Mouse (Mus musculus) midbrain, postnatal 0 days (tissue): ENCODE data around the gene Il17rb. TPM values are rescaled to one million over a fixed set of nuclear protein-coding genes. Genes with fewer than 3 reads are reported as not detected.

Experiments used
- ATAC-seq: fragments of 200-750 bp; cut with Nextera tagmentation; 2 replicates; pipeline ENCODE4 v1.8.0; 2017; ENCODE audit warnings: moderate number of reproducible peaks, mild to moderate bottlenecking, moderate TSS enrichment, moderate library complexity; ENCODE audit not compliant: low FRiP score
- DNase-seq: peaks from one replicate; pipeline ENCODE4 v3.0.0-alpha.2; 2015; ENCODE audit warnings: low spot score
- H3K27ac ChIP-seq: fragments of 300-500 bp; sonication (generic); 2 replicates; pipeline ENCODE4 v1.5.1; 2014; ENCODE audit warnings: low read depth, mild to moderate bottlenecking, low read length, mixed read lengths
- H3K27me3 ChIP-seq: fragments of 300-500 bp; sonication (generic); 2 replicates; pipeline ENCODE4 v1.6.1; 2014; ENCODE audit warnings: low read length, control low read depth, mixed read lengths; ENCODE audit not compliant: insufficient read depth
- H3K36me3 ChIP-seq: fragments of 300-500 bp; sonication (generic); 2 replicates; pipeline ENCODE4 v1.6.1; 2014; ENCODE audit warnings: low read length, control low read depth, mixed read lengths; ENCODE audit not compliant: insufficient read depth
- H3K4me1 ChIP-seq: fragments of 300-500 bp; sonication (generic); 2 replicates; pipeline ENCODE4 v1.6.1; 2014; ENCODE audit warnings: mild to moderate bottlenecking, control low read depth, antibody characterized with exemption, low read length, mixed read lengths; ENCODE audit not compliant: insufficient read depth
- H3K4me2 ChIP-seq: fragments of 300-500 bp; sonication (generic); 2 replicates; pipeline ENCODE4 v1.6.1; 2014; ENCODE audit warnings: low read depth, mild to moderate bottlenecking, low read length, mixed read lengths; ENCODE audit not compliant: poor library complexity, severe bottlenecking
- H3K4me3 ChIP-seq: fragments of 300-500 bp; sonication (generic); 2 replicates; pipeline ENCODE4 v1.5.1; 2014; ENCODE audit warnings: low read depth, mild to moderate bottlenecking, low read length, moderate library complexity
- H3K9ac ChIP-seq: fragments of 300-500 bp; sonication (generic); replicated peaks from 2 replicates; pipeline ENCODE4 v1.6.1; 2014; ENCODE audit warnings: mild to moderate bottlenecking, low read length, moderate library complexity, mixed read lengths; ENCODE audit not compliant: poor library complexity, severe bottlenecking
- H3K9me3 ChIP-seq: fragments of 300-500 bp; sonication (generic); 2 replicates; pipeline ENCODE4 v1.6.1; 2016; ENCODE audit warnings: low read length, control low read depth
- CTCF ChIP-seq: IDR thresholded peaks from 2 replicates; pipeline ENCODE4 v1.5.1; 2016; ENCODE audit warnings: antibody characterized with exemption, mild to moderate bottlenecking
- WGBS: fragments of 180-500 bp; shearing (Covaris S2); extraction: QIAGEN DNeasy Blood & Tissue Kit; methylation state at CpG from one replicate; pipeline ENCODE4 v1.1.7; 2014; 5-methylcytosine and 5-hydroxymethylcytosine counted together
- polyA plus RNA-seq: library from polyadenylated mRNA; unstranded; fragments of >200 nt; fragmentation: Nextera tagmentation; extraction: Ambion mirVana; gene quantifications from 2 replicates; pipeline ENCODE4 v1.2.1, GENCODE M21; 2015
- total RNA-seq: library from RNA; depleted of rRNA; stranded (reverse); fragments of >200 nt; gene quantifications from 2 replicates; pipeline ENCODE4 v1.2.3, GENCODE M21; 2014

Gene Il17rb
- total and polyA plus RNA-seq, 2 experiments from 2014 or later = 1.3 to 1.7 TPM

DNA sequence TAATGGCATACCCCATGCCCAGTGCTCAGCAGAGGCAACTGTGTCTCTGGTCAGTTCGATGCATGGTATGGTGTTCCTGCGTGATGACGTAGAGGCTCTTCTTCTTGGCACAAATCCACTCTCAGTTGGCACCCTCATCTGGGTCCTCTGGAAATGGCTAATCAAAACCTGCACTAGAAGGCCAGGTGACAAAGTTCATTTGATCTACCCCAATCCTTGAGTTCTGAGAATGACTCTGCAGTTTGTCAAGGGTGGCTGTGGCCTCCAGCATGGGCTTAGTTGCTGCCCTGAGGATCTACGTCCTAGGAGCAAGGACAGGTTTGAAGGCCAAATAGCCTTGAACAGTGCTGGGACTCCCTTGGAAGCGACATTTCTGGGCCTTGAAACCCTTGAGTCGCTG is 10.2 kb upstream of the Il17rb start:
- no peaks in the 10 kb centered on the region for H3K9me3 ChIP-seq
- no peak overlapping the region for H3K9ac ChIP-seq
- no peaks in the 10 kb centered on the region for H3K4me1 ChIP-seq
- ATAC-seq = no peak
- H3K27me3 ChIP-seq = no peaks in the 10 kb centered on the region
- no peak overlapping the region for H3K27ac ChIP-seq
- no peak for DNase-seq
- TF ChIP-seq CTCF = no peak
- H3K36me3 ChIP-seq = no peaks in the 10 kb centered on the region
- H3K4me2 ChIP-seq = no peak overlapping the region
- no peak overlapping the region for H3K4me3 ChIP-seq
- WGBS = 96% methylated on average over 6 of the region's 6 CpGs

DNA sequence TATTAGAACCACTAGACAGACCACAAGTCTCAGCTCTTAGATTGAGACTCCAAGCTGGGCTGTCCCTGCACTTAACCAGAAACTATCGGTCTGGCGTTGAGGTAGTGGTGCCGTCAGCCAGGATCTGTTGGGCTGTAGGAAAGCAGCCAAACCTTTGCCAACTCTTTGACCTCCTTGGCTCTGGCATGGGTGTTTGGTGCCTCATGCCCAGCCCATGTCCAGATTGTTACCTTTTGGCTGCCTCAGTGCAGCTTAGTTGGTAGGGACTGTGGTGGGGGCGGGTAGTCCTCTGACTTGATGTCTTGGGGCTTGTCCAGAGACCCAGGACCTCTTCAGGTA is 9.7 kb upstream of the Il17rb start:
- no peak overlapping the region for H3K9ac ChIP-seq
- no peaks in the 10 kb centered on the region for H3K9me3 ChIP-seq
- ATAC-seq (no peak), DNase-seq (no peak)
- H3K27ac ChIP-seq = no peak overlapping the region
- H3K27me3 ChIP-seq = no peaks in the 10 kb centered on the region
- H3K4me2 ChIP-seq = no peak overlapping the region
- no peaks in the 10 kb centered on the region for H3K36me3 ChIP-seq
- H3K4me1 ChIP-seq = no peaks in the 10 kb centered on the region
- H3K4me3 ChIP-seq = no peak overlapping the region
- TF ChIP-seq CTCF = no peak
- WGBS = 93% methylated on average over 4 of the region's 4 CpGs

DNA sequence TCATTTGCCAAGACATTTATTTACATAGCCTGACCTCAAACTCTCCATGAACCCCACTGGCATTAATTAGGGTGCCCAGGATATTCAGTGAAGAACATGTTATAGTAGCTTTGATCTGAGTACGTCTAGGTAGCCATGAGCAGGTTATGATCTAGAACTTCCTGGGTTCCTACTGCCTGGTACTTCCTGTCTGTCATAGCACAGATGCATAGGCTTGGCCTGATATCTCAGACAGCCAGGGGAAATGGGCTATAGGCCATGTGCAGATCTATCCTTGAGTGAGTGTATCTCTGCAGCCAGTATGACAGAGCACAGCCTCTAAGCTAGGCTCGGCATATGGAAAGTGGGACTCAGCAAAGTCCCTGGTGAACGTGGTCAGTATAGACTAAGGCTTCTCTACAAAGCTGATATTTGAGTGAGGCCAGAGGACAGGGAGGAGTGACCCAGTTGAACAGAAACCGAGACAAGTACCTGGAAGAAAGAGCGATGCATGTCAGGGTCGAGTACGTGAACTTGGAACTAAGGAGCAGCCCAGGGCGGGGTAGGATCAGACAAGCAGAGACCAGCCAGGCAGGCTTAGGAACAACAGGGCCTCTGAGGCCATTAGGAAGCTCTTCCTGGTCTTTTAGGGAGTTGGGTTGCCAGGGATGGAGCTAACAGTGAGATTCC is 9.2 kb upstream of the Il17rb start:
- no peak overlapping the region for H3K27ac ChIP-seq
- H3K4me2 ChIP-seq = no peak overlapping the region
- 95% methylated on average over 8 of the region's 8 CpGs for WGBS
- TF ChIP-seq CTCF = no peak
- no peak overlapping the region for H3K9ac ChIP-seq
- no peak for DNase-seq
- no peaks in the 10 kb centered on the region for H3K9me3 ChIP-seq
- no peak overlapping the region for H3K4me3 ChIP-seq
- no peaks in the 10 kb centered on the region for H3K36me3 ChIP-seq
- no peaks in the 10 kb centered on the region for H3K4me1 ChIP-seq
- no peaks in the 10 kb centered on the region for H3K27me3 ChIP-seq
- ATAC-seq = no peak

DNA sequence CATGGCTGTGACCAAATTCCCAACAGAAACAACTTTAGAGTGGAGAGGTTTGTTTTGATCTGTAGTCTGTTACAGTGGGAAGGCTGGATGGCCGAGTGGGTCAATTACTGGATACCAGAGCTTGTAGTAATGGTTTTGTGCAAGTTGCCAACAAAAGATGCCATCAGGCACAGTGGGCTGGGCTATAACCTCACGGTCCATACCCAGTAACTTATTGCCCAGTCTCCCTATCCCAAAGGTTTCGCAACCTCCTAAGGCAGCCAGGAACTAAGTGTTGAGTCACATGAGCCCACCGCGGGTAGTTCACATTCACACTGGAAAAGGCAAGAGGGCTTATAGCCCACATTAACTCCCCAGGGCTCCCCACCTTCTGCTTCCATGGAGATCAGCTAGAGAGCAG is 8.0 kb upstream of the Il17rb start:
- H3K9me3 ChIP-seq = no peaks in the 10 kb centered on the region
- no peak overlapping the region for H3K9ac ChIP-seq
- no peaks in the 10 kb centered on the region for H3K4me1 ChIP-seq
- 93% methylated on average over 5 of the region's 5 CpGs for WGBS
- ATAC-seq (no peak), DNase-seq (no peak)
- TF ChIP-seq CTCF = no peak
- no peaks in the 10 kb centered on the region for H3K36me3 ChIP-seq
- H3K27ac ChIP-seq = no peak overlapping the region
- no peaks in the 10 kb centered on the region for H3K27me3 ChIP-seq
- H3K4me2 ChIP-seq = no peak overlapping the region
- no peak overlapping the region for H3K4me3 ChIP-seq

DNA sequence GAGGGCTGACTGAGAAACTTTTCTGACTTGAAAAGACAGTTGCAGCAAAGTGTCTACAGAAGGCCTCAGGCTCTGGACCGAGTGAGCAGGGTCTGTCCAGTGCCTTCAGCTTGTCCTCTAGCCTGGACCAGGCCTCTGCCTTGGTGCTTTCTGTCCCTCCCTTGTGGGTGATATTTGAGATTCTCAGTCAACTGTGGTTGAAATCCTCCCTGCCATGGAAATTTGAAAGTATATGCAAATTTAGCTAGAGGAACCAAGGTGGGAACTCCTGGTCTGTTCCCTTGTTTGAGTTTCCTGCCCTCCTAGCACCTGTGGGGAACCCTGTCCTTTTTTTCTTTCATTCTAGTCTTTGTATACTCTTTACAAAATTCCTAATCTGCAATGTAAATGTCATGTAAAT is 6.3 kb upstream of the Il17rb start:
- H3K36me3 ChIP-seq = no peaks in the 10 kb centered on the region
- no peaks in the 10 kb centered on the region; the same call in 1 of the 2 replicates for H3K27me3 ChIP-seq
- H3K4me3 ChIP-seq = no peak overlapping the region
- no peak overlapping the region for H3K9ac ChIP-seq
- no peak for TF ChIP-seq CTCF
- H3K4me1 ChIP-seq = no peaks in the 10 kb centered on the region
- 83% methylated on average over 1 of the region's 1 CpGs for WGBS
- H3K27ac ChIP-seq = no peak overlapping the region
- no peak overlapping the region for H3K4me2 ChIP-seq
- no peaks in the 10 kb centered on the region for H3K9me3 ChIP-seq
- ATAC-seq = no peak
- DNase-seq = no peak

DNA sequence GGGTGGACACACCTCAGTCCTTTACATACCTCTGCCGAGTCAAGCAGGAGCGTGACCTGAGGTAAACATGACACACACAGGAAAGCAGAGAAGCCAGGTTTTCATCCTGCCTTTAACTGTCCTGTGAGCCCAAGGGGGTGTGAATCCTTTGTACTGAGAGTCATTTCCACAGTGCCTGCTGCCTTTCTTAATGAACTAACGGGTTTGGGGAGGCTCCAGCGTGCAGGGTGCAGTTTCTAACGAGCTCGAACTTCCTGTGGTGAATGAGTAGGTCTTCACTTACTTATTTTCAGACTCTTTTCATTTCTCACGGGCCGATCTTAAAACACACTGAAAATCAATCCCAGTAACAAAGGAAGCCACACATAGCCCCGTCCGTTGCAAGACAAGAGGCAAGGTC is 5.8 kb upstream of the Il17rb start:
- no peak for TF ChIP-seq CTCF
- DNase-seq = no peak
- ATAC-seq = no peak
- Histone ChIP-seq H3K4me2 (no peak overlapping the region), H3K36me3 (no peaks in the 10 kb centered on the region), H3K9me3 (no peaks in the 10 kb centered on the region), H3K4me3 (no peak overlapping the region), H3K27ac (no peak overlapping the region), H3K4me1 (no peaks in the 10 kb centered on the region), H3K27me3 (no peaks in the 10 kb centered on the region; the same call in 1 of the 2 replicates), H3K9ac (no peak overlapping the region)
- 71% methylated on average over 10 of the region's 10 CpGs for WGBS
